Mouse (Mus musculus) C2C12 (cell line): ENCODE data around the gene Clstn3.

Source experiments
- CTCF ChIP-seq: IDR thresholded peaks from one replicate; pipeline ENCODE4 v1.5.1; 2011; ENCODE audit not compliant: control insufficient read depth, insufficient read depth, insufficient read length
- MYOD1 ChIP-seq: IDR thresholded peaks from one replicate; pipeline ENCODE4 v1.6.1; 2011; ENCODE audit warnings: low read depth; ENCODE audit not compliant: control insufficient read depth, insufficient read length
- USF1 ChIP-seq: IDR thresholded peaks from one replicate; pipeline ENCODE4 v1.6.1; 2011; ENCODE audit warnings: low read depth, mild to moderate bottlenecking, control low read depth, moderate library complexity

DNA sequence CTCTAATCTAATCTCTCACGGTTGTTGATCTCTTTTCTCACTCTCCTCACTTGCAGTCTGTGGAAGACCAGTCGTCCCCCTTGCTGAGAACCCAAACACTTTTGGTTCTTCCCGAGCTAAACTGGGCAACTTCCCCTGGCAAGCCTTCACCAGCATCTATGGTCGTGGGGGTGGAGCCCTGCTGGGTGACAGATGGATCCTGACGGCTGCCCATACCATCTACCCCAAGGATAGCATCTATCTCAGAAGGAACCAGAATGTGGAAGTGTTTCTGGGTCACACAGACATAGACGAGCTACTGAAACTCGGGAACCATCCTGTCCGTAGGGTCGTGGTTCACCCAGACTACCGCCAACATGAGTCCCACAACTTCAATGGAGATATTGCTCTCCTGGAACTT is 43.7 kb upstream of the Clstn3 start:
- TF ChIP-seq MYOD1 (no peak), CTCF (no peak), USF1 (no peak)
